Mouse (Mus musculus): ENCODE measurements around the gene Wrnip1.

Wrnip1 gene

GRCm38 (mm10) chr13:32849531-32850123 lies 47.8 kb downstream of the Wrnip1 start:
- in situ Hi-C loops (cut with MboI; ENCODE audit: unreplicated experiment in 2 of 2) = loop anchor here in 1 of 2 experiments (25.0 kb wide), 2 partner anchors 1038 to 1138 kb away; no protein-coding TSS in a partner anchor

- in situ Hi-C loops (cut with MboI; ENCODE audit: unreplicated experiment in 2 of 2) = loop anchor here in 1 of 2 experiments (25.0 kb wide), 2 partner anchors 1037 to 1137 kb away; no protein-coding TSS in a partner anchor
Observed at GRCm38 (mm10) chr13:32850156-32850555, 48.3 kb downstream of the Wrnip1 start.

- in situ Hi-C loops (cut with MboI; ENCODE audit: unreplicated experiment in 2 of 2) = loop anchor here in 1 of 2 experiments (25.0 kb wide), 2 partner anchors 1036 to 1136 kb away; no protein-coding TSS in a partner anchor
Observed at GRCm38 (mm10) chr13:32850668-32851404, 49.0 kb downstream of the Wrnip1 start, which contains the start of gene Serpinb1a. Serpinb1a (minus strand) TSS chr13:32851185.

GRCm38 (mm10) chr13:32851967-32852366 lies 50.1 kb downstream of the Wrnip1 start:
- in situ Hi-C loops (cut with MboI; ENCODE audit: unreplicated experiment in 2 of 2) = loop anchor here in 1 of 2 experiments (25.0 kb wide), 2 partner anchors 1035 to 1135 kb away; no protein-coding TSS in a partner anchor

GRCm38 (mm10) chr13:32852539-32852938 lies 50.7 kb downstream of the Wrnip1 start:
- in situ Hi-C loops (cut with MboI; ENCODE audit: unreplicated experiment in 2 of 2) = loop anchor here in 1 of 2 experiments (25.0 kb wide), 2 partner anchors 1035 to 1135 kb away; no protein-coding TSS in a partner anchor

- in situ Hi-C loops (cut with MboI; ENCODE audit: unreplicated experiment in 2 of 2) = loop anchor here in 1 of 2 experiments (25.0 kb wide), 2 partner anchors 1034 to 1134 kb away; no protein-coding TSS in a partner anchor
Observed at GRCm38 (mm10) chr13:32853073-32853472, 51.2 kb downstream of the Wrnip1 start.

- in situ Hi-C loops (cut with MboI; ENCODE audit: unreplicated experiment in 2 of 2) = loop anchor here in 1 of 2 experiments (25.0 kb wide), 2 partner anchors 1026 to 1126 kb away; no protein-coding TSS in a partner anchor
Observed at GRCm38 (mm10) chr13:32860821-32861220, 59.0 kb downstream of the Wrnip1 start.

- in situ Hi-C loops (cut with MboI; ENCODE audit: unreplicated experiment in 2 of 2) = loop anchor here in 1 of 2 experiments (25.0 kb wide), 2 partner anchors 1024 to 1124 kb away; no protein-coding TSS in a partner anchor
Observed at GRCm38 (mm10) chr13:32863456-32863855, 61.6 kb downstream of the Wrnip1 start.

GRCm38 (mm10) chr13:32864529-32864928 lies 62.7 kb downstream of the Wrnip1 start:
- in situ Hi-C loops (cut with MboI; ENCODE audit: unreplicated experiment in 2 of 2) = loop anchor here in 1 of 2 experiments (25.0 kb wide), 2 partner anchors 1023 to 1123 kb away; no protein-coding TSS in a partner anchor

- in situ Hi-C loops (cut with MboI; ENCODE audit: unreplicated experiment in 2 of 2) = loop anchor here in 1 of 2 experiments (25.0 kb wide), 2 partner anchors 1022 to 1122 kb away; no protein-coding TSS in a partner anchor
Observed at GRCm38 (mm10) chr13:32865591-32865990, 63.8 kb downstream of the Wrnip1 start.

- in situ Hi-C loops (cut with MboI; ENCODE audit: unreplicated experiment in 2 of 2) = loop anchor here in 1 of 2 experiments (25.0 kb wide), 2 partner anchors 1021 to 1121 kb away; no protein-coding TSS in a partner anchor
Observed at GRCm38 (mm10) chr13:32866484-32866883, 64.6 kb downstream of the Wrnip1 start.

- in situ Hi-C loops (cut with MboI; ENCODE audit: unreplicated experiment in 2 of 2) = loop anchor here in 1 of 2 experiments (25.0 kb wide), 2 partner anchors 1020 to 1120 kb away; no protein-coding TSS in a partner anchor
Observed at GRCm38 (mm10) chr13:32867030-32867429, 65.2 kb downstream of the Wrnip1 start.

GRCm38 (mm10) chr13:32868233-32868632 lies 66.4 kb downstream of the Wrnip1 start:
- in situ Hi-C loops (cut with MboI; ENCODE audit: unreplicated experiment in 2 of 2) = loop anchor here in 1 of 2 experiments (25.0 kb wide), 2 partner anchors 1019 to 1119 kb away; no protein-coding TSS in a partner anchor

- in situ Hi-C loops (cut with MboI; ENCODE audit: unreplicated experiment in 2 of 2) = loop anchor here in 1 of 2 experiments (25.0 kb wide), 2 partner anchors 1018 to 1118 kb away; no protein-coding TSS in a partner anchor
Observed at GRCm38 (mm10) chr13:32868843-32869242, 67.0 kb downstream of the Wrnip1 start.
